Mouse (Mus musculus): ENCODE measurements around the gene Slc25a10.

GRCm38 (mm10) chr11:120505661-120506060 lies 14.0 kb downstream of the Slc25a10 start:
- TF ChIP-seq CTCF (IDR thresholded peaks at IDR 0.05 in 2 of 3, conservative IDR thresholded peaks at IDR 0.05 in 1 of 3; ENCODE audit: control insufficient read depth in 1 of 3, insufficient read depth in 1 of 3, low read depth in 2 of 3, low read length in 3 of 3, poor library complexity in 1 of 3, severe bottlenecking in 1 of 3) (no peak), USF1 (IDR thresholded peaks at IDR 0.05; ENCODE audit: low read depth, low read length) (no peak), EP300 (IDR thresholded peaks at IDR 0.05; ENCODE audit: low read depth in 1 of 2, low read length in 2 of 2) (no peak), ETS1 (IDR thresholded peaks at IDR 0.05; ENCODE audit: low read depth, low read length) (no peak)

Measured in MEL (cell line).